Mouse (Mus musculus): ENCODE data around the gene Cdk7.

Cdk7 gene

GRCm38 (mm10) chr13:100728086-100728485, 2.7 kb downstream of the Cdk7 start:
- in situ Hi-C loops (cut with MboI, MseI), result no loop called here

GRCm38 (mm10) chr13:100725194-100725593, 5.5 kb downstream of the Cdk7 start:
- in situ Hi-C loops (cut with MboI, MseI), result no loop called here

DNA sequence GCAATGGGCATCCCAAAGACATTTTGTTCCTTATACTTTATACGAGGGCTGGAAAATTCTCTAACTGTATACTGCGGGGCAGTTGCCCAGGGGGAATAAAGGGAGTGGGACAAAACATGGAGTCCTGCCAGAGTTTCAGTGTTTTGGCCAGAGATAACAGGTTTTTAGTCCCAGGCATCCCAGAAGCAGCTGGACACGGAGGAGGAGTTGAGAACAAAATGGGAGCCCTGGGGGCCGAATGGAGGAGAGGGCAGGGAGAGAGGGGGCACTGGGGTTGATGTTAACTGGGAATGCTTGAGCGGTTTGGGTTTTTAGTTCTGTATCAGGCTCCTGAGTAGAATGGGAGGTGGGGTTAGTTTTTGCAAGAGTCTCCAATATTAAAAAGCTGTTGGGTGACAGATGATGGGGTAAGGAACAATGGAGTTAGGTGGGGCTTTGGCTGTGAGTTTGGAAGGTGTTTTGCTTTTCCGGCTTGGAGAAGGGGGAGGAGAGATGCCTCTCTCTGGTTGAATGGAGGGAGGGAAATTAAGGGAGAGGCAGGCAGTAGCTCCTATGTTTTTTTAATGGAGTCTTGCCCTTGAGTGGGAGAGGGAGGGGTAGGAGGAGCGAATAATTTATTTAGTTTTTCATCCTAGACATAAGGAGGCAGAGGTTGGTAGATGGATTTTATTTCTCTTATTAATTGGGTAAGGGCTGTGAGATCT, 6.5 kb downstream of the Cdk7 start:
- in situ Hi-C loops (cut with MboI, MseI), result no loop called here

GRCm38 (mm10) chr13:100721656-100722055, 9.1 kb downstream of the Cdk7 start:
- in situ Hi-C loops (cut with MboI, MseI), result no loop called here

GRCm38 (mm10) chr13:100715467-100715866, 15.3 kb downstream of the Cdk7 start:
- in situ Hi-C loops (cut with MboI, MseI), result no loop called here

DNA sequence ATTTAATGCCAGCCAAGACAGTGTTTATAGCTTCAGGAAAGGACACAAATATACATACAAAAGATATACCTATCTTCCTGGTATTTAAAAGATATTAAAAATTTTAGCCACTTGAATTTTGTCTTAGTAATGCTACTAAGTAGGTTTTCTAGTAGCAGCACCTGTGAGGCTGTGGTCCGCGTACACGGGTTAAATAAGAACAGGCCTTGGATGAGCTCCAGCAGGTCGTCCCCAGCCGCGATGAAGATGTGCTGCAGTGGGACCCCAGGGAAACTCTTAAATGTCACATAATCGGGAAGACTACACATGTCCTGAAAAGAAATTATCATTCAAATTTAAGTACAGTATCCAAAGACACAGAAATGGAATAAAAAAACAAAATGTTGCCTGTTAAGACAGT, 24.5 kb downstream of the Cdk7 start:
- in situ Hi-C loops (cut with MboI, MseI), result no loop called here

GRCm38 (mm10) chr13:100703468-100703867, 27.3 kb downstream of the Cdk7 start:
- in situ Hi-C loops (cut with MboI, MseI), result no loop called here

- in situ Hi-C loops (cut with MboI, MseI), result no loop called here
These were observed 31.9 kb downstream of the Cdk7 start for GRCm38 (mm10) chr13:100698866-100699265.

DNA sequence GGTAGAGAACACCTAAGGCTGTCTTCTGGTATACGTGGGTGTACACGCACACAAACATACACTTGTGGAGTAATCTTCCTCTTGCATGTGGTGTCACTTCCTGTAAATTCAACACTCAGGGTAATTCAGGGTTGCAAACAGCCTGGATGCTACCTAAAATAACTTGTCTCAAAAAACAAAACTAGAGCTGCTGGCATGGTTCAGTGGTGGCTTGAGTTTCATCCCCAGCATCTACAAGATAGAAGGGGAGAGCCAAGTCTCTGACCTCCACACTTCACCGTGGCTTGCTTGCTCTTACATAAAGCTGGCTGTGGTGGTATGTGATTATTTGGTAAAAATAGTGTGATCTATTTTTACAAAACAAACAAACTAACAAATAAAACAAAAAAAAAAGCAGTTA, 33.2 kb downstream of the Cdk7 start:
- in situ Hi-C loops (cut with MboI, MseI), result no loop called here

DNA sequence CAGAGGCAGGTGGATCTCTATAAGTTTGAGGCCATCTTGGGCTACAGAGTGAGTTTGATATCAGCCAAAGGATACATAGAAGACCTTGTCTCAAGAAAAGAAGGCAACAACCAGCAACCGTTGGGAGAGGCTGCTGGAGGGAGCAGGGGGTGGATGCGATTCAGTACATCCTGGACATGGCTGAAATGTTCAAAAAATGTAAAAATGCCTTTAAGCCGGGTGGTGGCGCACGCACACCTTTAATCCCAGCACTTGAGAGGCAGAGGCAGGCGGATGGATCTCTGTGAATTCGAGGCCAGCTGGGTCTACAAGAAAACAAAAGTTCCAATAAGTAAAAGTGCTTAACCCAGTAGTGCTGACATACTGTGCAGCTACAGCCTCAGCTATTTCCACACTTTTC, 43.2 kb downstream of the Cdk7 start:
- in situ Hi-C loops (cut with MboI, MseI), result no loop called here

DNA sequence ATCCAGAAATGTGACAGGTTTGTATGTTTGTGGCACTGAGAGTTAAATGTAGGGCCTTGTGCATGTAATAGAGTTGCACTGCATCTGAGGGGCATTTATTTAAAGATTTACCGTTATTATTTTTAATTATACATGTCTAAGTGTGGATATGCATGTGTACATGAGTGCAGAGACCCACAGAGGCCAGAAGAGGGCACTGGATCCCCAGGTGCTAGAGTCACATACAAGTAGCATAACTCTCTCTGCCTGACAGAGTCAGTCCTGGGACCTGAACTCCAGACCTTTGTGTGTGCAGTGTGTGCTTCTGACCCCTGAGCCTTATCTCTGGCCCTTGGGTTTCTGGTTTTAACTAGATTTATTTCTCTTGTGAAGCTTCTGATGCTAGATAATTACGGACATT, 46.4 kb downstream of the Cdk7 start:
- in situ Hi-C loops (cut with MboI, MseI), result no loop called here

GRCm38 (mm10) chr13:100682837-100683236, 47.9 kb downstream of the Cdk7 start:
- in situ Hi-C loops (cut with MboI, MseI), result no loop called here

GRCm38 (mm10) chr13:100681615-100682014, 49.1 kb downstream of the Cdk7 start:
- in situ Hi-C loops (cut with MboI, MseI), result no loop called here

- in situ Hi-C loops (cut with MboI, MseI), result no loop called here
These were observed 54.7 kb downstream of the Cdk7 start for GRCm38 (mm10) chr13:100675936-100676635.

GRCm38 (mm10) chr13:100670181-100670741, 60.5 kb downstream of the Cdk7 start:
- in situ Hi-C loops (cut with MboI, MseI), result no loop called here

- in situ Hi-C loops (cut with MboI, MseI), result no loop called here
These were observed 61.3 kb downstream of the Cdk7 start, which contains the start of gene Ccdc125 for GRCm38 (mm10) chr13:100669291-100670022. TSS of gene Ccdc125 (plus strand) at chr13:100669717.

GRCm38 (mm10) chr13:100659864-100660456, 70.8 kb downstream of the Cdk7 start:
- in situ Hi-C loops (cut with MboI, MseI), result no loop called here

DNA sequence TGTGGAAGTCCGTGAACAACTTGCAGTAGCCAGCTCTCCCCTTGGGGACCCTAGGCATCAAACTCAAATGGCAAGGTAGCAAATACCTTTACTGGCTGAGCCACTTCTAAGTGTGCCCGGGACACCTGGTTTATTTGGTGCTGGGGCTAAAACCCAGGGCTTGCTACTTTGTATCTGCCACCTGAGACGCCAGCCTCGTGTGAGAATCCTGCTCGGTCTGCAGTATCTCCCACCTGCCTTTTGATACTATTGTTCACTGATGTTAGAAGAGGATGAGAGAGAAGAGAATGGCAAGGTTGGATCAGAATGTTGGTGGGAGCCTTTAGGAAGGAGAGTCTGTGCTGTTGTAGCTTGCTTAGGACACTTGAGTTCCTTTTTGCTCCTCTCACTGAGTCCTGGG, 72.6 kb downstream of the Cdk7 start:
- in situ Hi-C loops (cut with MboI, MseI), result no loop called here

All from T-helper 2 cell (primary cell).